Mouse (Mus musculus) leukemia stem cell, adult 10-12 weeks (primary cell): ENCODE data around the gene Ccdc157. TPM values are rescaled to one million over a fixed set of nuclear protein-coding genes. Genes with fewer than 3 reads are reported as not detected.

Experiments
- polyA plus RNA-seq: library from polyadenylated mRNA; stranded (reverse); fragments of >175 nt; gene quantifications from 2 replicates; pipeline ENCODE4 v1.2.3, GENCODE M21; 2012; ENCODE audit warnings: low replicate concordance

The Ccdc157 gene
- 2.2 and 2.6 TPM in 2 replicates for polyA plus RNA-seq

GRCm38 (mm10) chr11:4159808-4160708 lies at the start of gene Ccdc157, which contains the start of gene Sf3a1:
Gene Ccdc157 (minus strand): TSS chr11:4160293.
Gene Sf3a1 (plus strand): TSS chr11:4160350.

DNA sequence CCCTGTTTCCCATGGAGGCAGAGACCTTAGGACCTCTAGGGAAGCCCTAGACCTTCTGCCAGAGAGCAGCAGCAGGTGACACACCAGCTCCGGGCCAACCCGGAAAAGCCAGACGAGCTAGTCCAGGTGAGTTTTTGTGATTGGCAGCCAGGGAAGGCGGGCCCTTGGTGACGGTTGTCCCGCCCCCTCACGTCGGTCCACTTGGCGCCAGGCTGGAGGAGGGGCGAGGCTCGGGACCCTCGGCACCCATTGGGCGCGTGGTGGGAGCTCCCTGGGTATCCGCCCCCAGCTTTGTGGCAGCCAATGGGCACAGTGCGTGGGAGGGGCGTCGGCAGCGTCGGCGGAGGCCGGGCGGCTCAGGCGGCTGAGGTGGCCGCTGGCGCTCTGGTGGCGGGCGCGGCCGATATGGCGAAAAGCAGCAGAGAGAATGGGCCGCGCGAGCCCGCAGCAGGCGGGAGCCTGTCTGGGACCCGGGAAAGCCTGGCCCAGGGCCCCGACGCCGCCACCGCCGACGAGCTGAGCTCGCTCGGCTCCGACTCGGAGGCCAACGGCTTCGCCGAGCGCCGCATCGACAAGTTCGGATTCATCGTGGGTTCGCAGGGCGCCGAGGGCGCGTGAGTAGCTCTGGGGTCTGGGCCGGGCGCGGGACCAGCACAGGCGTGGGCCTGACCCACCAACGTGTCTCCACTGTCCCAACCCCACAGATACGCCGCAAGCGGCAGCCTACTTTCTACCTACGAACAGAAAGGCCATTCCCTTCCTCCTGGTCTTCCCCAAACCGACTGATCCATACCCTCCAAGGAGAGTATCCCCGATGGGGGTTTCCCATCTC lies 26.6 kb upstream of the Ccdc157 start, which contains the start of gene Tbc1d10a:
TSS of gene Tbc1d10a (plus strand) at position 304 of the 832 bp plus-strand sequence.

GRCm38 (mm10) chr11:4134986-4135935 lies 24.8 kb downstream of the Ccdc157 start, which contains the start of gene Rnf215:
Gene Rnf215 (plus strand): TSS chr11:4135202.

GRCm38 (mm10) chr11:4122742-4123579 lies 37.1 kb downstream of the Ccdc157 start, which contains the start of gene Sec14l2:
Gene Sec14l2 (minus strand): TSS chr11:4123415.

DNA sequence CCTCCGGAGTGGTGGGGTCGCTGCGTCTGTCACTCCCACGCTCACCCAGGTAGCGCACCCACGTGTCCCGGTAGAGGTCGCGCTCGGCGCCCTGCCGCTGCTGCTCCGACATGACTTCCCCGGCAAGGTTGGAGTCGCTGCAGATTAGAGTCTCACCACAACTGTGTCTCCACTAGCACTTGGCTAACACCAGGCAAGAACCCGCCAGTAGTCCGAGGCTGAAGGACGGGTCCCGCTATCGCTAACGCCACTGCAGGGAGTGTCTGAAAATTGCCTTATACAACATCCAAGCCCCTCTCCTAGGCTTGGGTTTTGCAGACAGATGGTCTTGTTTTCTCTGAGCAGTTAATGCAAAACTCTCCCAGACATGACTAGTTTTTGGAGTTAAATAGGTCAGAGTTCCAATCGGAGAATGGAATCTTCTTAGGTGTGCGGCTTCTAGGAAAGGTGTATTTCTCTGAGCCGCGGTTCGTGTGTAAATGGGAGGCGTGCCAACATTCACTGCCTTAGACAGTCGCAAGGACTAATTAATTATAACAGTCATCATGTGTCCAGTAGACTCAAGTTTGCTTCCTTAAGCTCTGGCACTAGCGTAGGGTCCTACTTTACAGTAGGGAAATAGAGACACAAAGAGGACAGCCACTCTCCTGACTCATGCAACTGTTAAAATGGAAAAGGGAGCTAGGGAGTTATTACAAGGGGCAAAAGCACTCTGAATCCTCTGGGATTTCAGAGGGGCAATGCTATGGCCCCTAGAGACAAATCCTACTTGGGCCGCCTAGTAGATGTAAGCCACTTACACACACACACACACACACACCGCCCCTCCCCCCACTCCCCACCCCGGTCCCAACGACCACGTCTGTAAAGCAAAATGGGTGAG lies 64.7 kb downstream of the Ccdc157 start, which contains the start of gene Mtfp1:
TSS of gene Mtfp1 (minus strand) at position 275 of the 883 bp plus-strand sequence.

Other genes with a start within 250 kb of the Ccdc157 start
- gene Slc35e4, start 245.6 kb downstream of the Ccdc157 start, polyA plus RNA-seq = 2.2 and 2.3 TPM in 2 replicates
- gene Tcn2, start 228.1 kb downstream of the Ccdc157 start, polyA plus RNA-seq = 1.8 and 8.2 TPM in 2 replicates
- 10.9 and 45.9 TPM in 2 replicates for gene Pes1, start 196.3 kb downstream of the Ccdc157 start, polyA plus RNA-seq
- not detected in 2 replicates for gene 4930556J24Rik, start 183.5 kb downstream of the Ccdc157 start, polyA plus RNA-seq
- gene Gal3st1, start 176.7 kb downstream of the Ccdc157 start, polyA plus RNA-seq = not detected in 2 replicates
- gene Sec14l4, start 128.8 kb downstream of the Ccdc157 start, polyA plus RNA-seq = not detected in 2 replicates
- not detected in 2 replicates for gene Sec14l3, start 95.5 kb downstream of the Ccdc157 start, polyA plus RNA-seq
- 14.6 and 26.5 TPM in 2 replicates for gene Mtfp1, start 64.8 kb downstream of the Ccdc157 start, polyA plus RNA-seq
- 9.2 and 18.3 TPM in 2 replicates for gene Sec14l2, start 36.9 kb downstream of the Ccdc157 start, polyA plus RNA-seq
- 11.0 and 14.2 TPM in 2 replicates for gene Rnf215, start 25.1 kb downstream of the Ccdc157 start, polyA plus RNA-seq
- gene Sf3a1, start 57 bp upstream of the Ccdc157 start, polyA plus RNA-seq = 41.2 and 118 TPM in 2 replicates
- gene Tbc1d10a, start 26.5 kb upstream of the Ccdc157 start, polyA plus RNA-seq = 20.7 and 21.4 TPM in 2 replicates
- 0.73 and 2.3 TPM in 2 replicates for gene Castor1, start 57.9 kb upstream of the Ccdc157 start, polyA plus RNA-seq
- gene Osm, start 76.1 kb upstream of the Ccdc157 start, polyA plus RNA-seq = 9.5 and 12.7 TPM in 2 replicates
- gene Lif, start 97.3 kb upstream of the Ccdc157 start, polyA plus RNA-seq = 0.23 and 0.86 TPM in 2 replicates